Mouse (Mus musculus) thymus, adult 2 months (tissue): Measurements from ENCODE around the gene Tmem235. TPM values are rescaled to one million over a fixed set of nuclear protein-coding genes. Genes with fewer than 3 reads are reported as not detected.

Source experiments
- DNase-seq: peaks from one replicate; pipeline ENCODE4 v3.0.0; 2021
- H3K27ac ChIP-seq: fragments of 200-500 bp; 2 replicates; pipeline ENCODE4 v1.5.1; 2012; ENCODE audit warnings: low read length, control low read depth; ENCODE audit not compliant: control insufficient read depth, insufficient read depth
- H3K27me3 ChIP-seq: fragments of 200-500 bp; 2 replicates; pipeline ENCODE4 v1.6.1; 2012; ENCODE audit warnings: mild to moderate bottlenecking, low read length, moderate library complexity, mixed read lengths; ENCODE audit not compliant: control insufficient read depth, insufficient read depth
- H3K36me3 ChIP-seq: fragments of 200-500 bp; 2 replicates; pipeline ENCODE4 v1.6.1; 2012; ENCODE audit warnings: mild to moderate bottlenecking, low read length, moderate library complexity; ENCODE audit not compliant: control insufficient read depth, insufficient read depth
- H3K4me1 ChIP-seq: fragments of 200-500 bp; replicated peaks from 2 replicates; pipeline ENCODE4 v1.6.1; 2012; ENCODE audit warnings: low read length; ENCODE audit not compliant: control insufficient read depth, insufficient read depth
- H3K4me3 ChIP-seq: fragments of 200-500 bp; 2 replicates; pipeline ENCODE4 v1.5.1; 2012; ENCODE audit warnings: mild to moderate bottlenecking, low read length, control low read depth, moderate library complexity; ENCODE audit not compliant: control insufficient read depth, insufficient read depth
- CTCF ChIP-seq: fragments of 200-500 bp; IDR thresholded peaks from 2 replicates; pipeline ENCODE4 v1.5.1; 2012; ENCODE audit warnings: mild to moderate bottlenecking, control low read depth, low read length, moderate library complexity, borderline replicate concordance; ENCODE audit not compliant: control insufficient read depth, poor library complexity, insufficient read depth; ENCODE audit errors: extremely low read depth
- POLR2A ChIP-seq: fragments of 200-500 bp; IDR thresholded peaks from 2 replicates; pipeline ENCODE4 v1.6.1; 2012; ENCODE audit warnings: mild to moderate bottlenecking, low read length, control low read depth, moderate library complexity; ENCODE audit not compliant: control insufficient read depth, poor library complexity, insufficient read depth; ENCODE audit errors: extremely low read depth
- WGBS: fragments of 180-500 bp; shearing (Covaris S2); methylation state at CpG from one replicate; pipeline ENCODE4 v1.1.7; 2018; 5-methylcytosine and 5-hydroxymethylcytosine counted together
- polyA plus RNA-seq: library from polyadenylated mRNA; depleted of rRNA; stranded (reverse); fragments of >200 nt; gene quantifications from 2 replicates; pipeline ENCODE4 v1.2.3, GENCODE M21; 2012

The Tmem235 gene
- polyA plus RNA-seq, 1 experiment: 0.05 TPM

GRCm38 (mm10) chr11:117848985-117849671 lies 11.4 kb upstream of the Tmem235 start, which contains the start of gene Birc5:
Gene Birc5, plus strand, starts transcription at chr11:117849251.
- TF ChIP-seq POLR2A (peak; percentile 94), CTCF (peak; percentile 72)
- Histone ChIP-seq H3K4me1 (peaks cover 12% of the 10 kb centered on the region), H3K4me3 (peak within 1 kb of the TSS; percentile 64), H3K27me3 (no peaks in the 10 kb centered on the region), H3K27ac (peak within 1 kb of the TSS; percentile 78), H3K36me3 (peaks cover 8% of the 10 kb centered on the region; the same call in 1 of the 2 replicates)
- DNase-seq: peak; percentile 98
- under 1% methylated on average over 51 of the region's 51 CpGs for WGBS

- WGBS: 93% methylated on average over 3 of the region's 3 CpGs
- no peak for DNase-seq
- TF ChIP-seq POLR2A (no peak), CTCF (no peak)
- no peak overlapping the region for H3K4me3 ChIP-seq
- no peak overlapping the region for H3K27ac ChIP-seq
- H3K36me3 ChIP-seq: peaks cover 36% of the 10 kb centered on the region; the same call in 1 of the 2 replicates
- peaks cover 12% of the 10 kb centered on the region for H3K4me1 ChIP-seq
- H3K27me3 ChIP-seq: no peaks in the 10 kb centered on the region
These were observed 7.7 kb upstream of the Tmem235 start for GRCm38 (mm10) chr11:117852875-117853274.

GRCm38 (mm10) chr11:117854241-117854640 lies 6.3 kb upstream of the Tmem235 start:
- WGBS: 94% methylated on average over 9 of the region's 9 CpGs
- no peak overlapping the region for H3K27ac ChIP-seq

GRCm38 (mm10) chr11:117855360-117855759 lies 5.2 kb upstream of the Tmem235 start:
- H3K27ac ChIP-seq: no peak overlapping the region
- 90% methylated on average over 5 of the region's 5 CpGs for WGBS
- DNase-seq: no peak
- H3K36me3 ChIP-seq: peaks cover 36% of the 10 kb centered on the region; the same call in 1 of the 2 replicates
- H3K4me3 ChIP-seq: no peak overlapping the region
- H3K4me1 ChIP-seq: peaks cover 4% of the 10 kb centered on the region
- TF ChIP-seq POLR2A (no peak), CTCF (no peak)
- H3K27me3 ChIP-seq: no peaks in the 10 kb centered on the region; the same call in 1 of the 2 replicates

More at GRCm38 (mm10) chr11:117854241-117854640, 6.3 kb upstream of the Tmem235 start:
- H3K4me3 ChIP-seq: no peak overlapping the region
- H3K4me1 ChIP-seq: peaks cover 6% of the 10 kb centered on the region
- H3K36me3 ChIP-seq: peaks cover 36% of the 10 kb centered on the region; the same call in 1 of the 2 replicates
- H3K27me3 ChIP-seq: no peaks in the 10 kb centered on the region
- DNase-seq: no peak
- TF ChIP-seq POLR2A: no peak
- TF ChIP-seq CTCF: no peak

DNA sequence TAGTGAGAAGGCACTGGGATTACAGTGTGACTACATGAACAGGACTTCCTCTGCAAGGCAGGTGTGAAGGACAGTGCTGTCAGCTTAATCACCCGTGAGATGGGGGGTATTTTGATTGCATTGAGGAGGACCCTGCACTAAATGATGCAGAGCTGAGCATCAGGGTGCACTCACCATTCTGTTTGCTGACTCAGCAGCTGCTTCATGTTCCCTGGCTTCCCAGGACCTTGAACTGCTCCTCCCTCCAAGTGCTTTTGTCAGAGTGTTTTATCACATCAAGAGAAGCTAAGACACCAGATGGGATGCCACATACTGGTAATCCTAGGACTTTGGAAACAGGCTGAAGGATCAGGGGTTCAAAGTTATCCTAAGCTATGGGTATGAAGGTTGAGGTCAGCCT lies 4.6 kb upstream of the Tmem235 start:
- Histone ChIP-seq H3K36me3 (peaks cover 36% of the 10 kb centered on the region; the same call in 1 of the 2 replicates), H3K4me1 (peaks cover 4% of the 10 kb centered on the region; the same call in 1 of the 2 replicates), H3K27me3 (no peaks in the 10 kb centered on the region; the same call in 1 of the 2 replicates), H3K27ac (no peak overlapping the region), H3K4me3 (no peak overlapping the region)
- no peak for DNase-seq
- WGBS: 89% methylated on average over 1 of the region's 1 CpGs
- TF ChIP-seq POLR2A: no peak
- no peak for TF ChIP-seq CTCF

GRCm38 (mm10) chr11:117857462-117857861 lies 3.1 kb upstream of the Tmem235 start:
- DNase-seq: no peak
- Histone ChIP-seq H3K27ac (no peak overlapping the region), H3K4me1 (peaks cover 4% of the 10 kb centered on the region; the same call in 1 of the 2 replicates), H3K27me3 (no peaks in the 10 kb centered on the region; the same call in 1 of the 2 replicates), H3K36me3 (peaks cover 36% of the 10 kb centered on the region; the same call in 1 of the 2 replicates), H3K4me3 (no peak overlapping the region)
- TF ChIP-seq CTCF: no peak
- no peak for TF ChIP-seq POLR2A
- 94% methylated on average over 10 of the region's 10 CpGs for WGBS

GRCm38 (mm10) chr11:117858392-117858791 lies 2.2 kb upstream of the Tmem235 start:
- Histone ChIP-seq H3K27me3 (no peaks in the 10 kb centered on the region; the same call in 1 of the 2 replicates), H3K4me1 (peaks cover 4% of the 10 kb centered on the region; the same call in 1 of the 2 replicates), H3K4me3 (no peak overlapping the region), H3K27ac (no peak overlapping the region), H3K36me3 (peaks cover 32% of the 10 kb centered on the region; the same call in 1 of the 2 replicates)
- WGBS: 85% methylated on average over 3 of the region's 3 CpGs
- TF ChIP-seq CTCF: no peak
- no peak for TF ChIP-seq POLR2A
- DNase-seq: no peak
